Mouse (Mus musculus): Measurements from ENCODE around the gene Tcerg1l. TPM values are rescaled to one million over a fixed set of nuclear protein-coding genes. Genes with fewer than 3 reads are reported as not detected.

The Tcerg1l gene
- not detected in 2 replicates for polyA plus RNA-seq (2012)

- Histone ChIP-seq H3K4me1 (ENCODE audit: control insufficient read depth) (no peaks in the 10 kb centered on the region), H3K27me3 (ENCODE audit: control insufficient read depth) (peaks cover 32% of the 10 kb centered on the region), H3K36me3 (ENCODE audit: control insufficient read depth) (no peaks in the 10 kb centered on the region), H3K9me3 (ENCODE audit: control insufficient read depth, low read length) (no peaks in the 10 kb centered on the region), H3K4me3 (replicated peaks) (no peak within 1 kb of the TSS)
- TF ChIP-seq GATA1 (IDR thresholded peaks at IDR 0.05; ENCODE audit: low read length), result no peak
- no peak for TF ChIP-seq TAL1 (IDR thresholded peaks at IDR 0.05; ENCODE audit: low read length)
Observed at GRCm38 (mm10) chr7:138397485-138398181, at the start of gene Tcerg1l. Gene Tcerg1l (minus strand): TSS chr7:138397730.

- no peak for TF ChIP-seq GATA1 (IDR thresholded peaks at IDR 0.05; ENCODE audit: low read length)
- TF ChIP-seq TAL1 (IDR thresholded peaks at IDR 0.05; ENCODE audit: low read length), result no peak
- H3K27me3 ChIP-seq (ENCODE audit: control insufficient read depth), result no peaks in the 10 kb centered on the region
- H3K4me3 ChIP-seq (replicated peaks), result no peak overlapping the region
- H3K36me3 ChIP-seq (ENCODE audit: control insufficient read depth), result no peaks in the 10 kb centered on the region
- no peaks in the 10 kb centered on the region for H3K4me1 ChIP-seq (ENCODE audit: control insufficient read depth)
- H3K9me3 ChIP-seq (ENCODE audit: control insufficient read depth, low read length), result peaks cover 3% of the 10 kb centered on the region; the same call in 1 of the 2 replicates
Observed at GRCm38 (mm10) chr7:138442096-138442495, 44.6 kb upstream of the Tcerg1l start.

- Histone ChIP-seq H3K4me3 (replicated peaks) (no peak overlapping the region), H3K4me1 (ENCODE audit: control insufficient read depth) (no peaks in the 10 kb centered on the region), H3K27me3 (ENCODE audit: control insufficient read depth) (no peaks in the 10 kb centered on the region), H3K36me3 (ENCODE audit: control insufficient read depth) (no peaks in the 10 kb centered on the region), H3K9me3 (ENCODE audit: control insufficient read depth, low read length) (no peaks in the 10 kb centered on the region; the same call in 1 of the 2 replicates)
- no peak for TF ChIP-seq GATA1 (IDR thresholded peaks at IDR 0.05; ENCODE audit: low read length)
Observed at GRCm38 (mm10) chr7:138432541-138432940, 35.0 kb upstream of the Tcerg1l start.

- Histone ChIP-seq H3K4me1 (ENCODE audit: control insufficient read depth) (no peaks in the 10 kb centered on the region), H3K9me3 (ENCODE audit: control insufficient read depth, low read length) (no peaks in the 10 kb centered on the region; the same call in 1 of the 2 replicates), H3K27me3 (ENCODE audit: control insufficient read depth) (no peaks in the 10 kb centered on the region), H3K4me3 (replicated peaks) (no peak overlapping the region), H3K36me3 (ENCODE audit: control insufficient read depth) (no peaks in the 10 kb centered on the region)
- no peak for TF ChIP-seq GATA1 (IDR thresholded peaks at IDR 0.05; ENCODE audit: low read length)
Observed at GRCm38 (mm10) chr7:138431456-138431855, 33.9 kb upstream of the Tcerg1l start.

- no peaks in the 10 kb centered on the region for H3K27me3 ChIP-seq (ENCODE audit: control insufficient read depth)
- no peak for TF ChIP-seq GATA1 (IDR thresholded peaks at IDR 0.05; ENCODE audit: low read length)
- no peak for TF ChIP-seq TAL1 (IDR thresholded peaks at IDR 0.05; ENCODE audit: low read length)
- no peaks in the 10 kb centered on the region for H3K4me1 ChIP-seq (ENCODE audit: control insufficient read depth)
- no peaks in the 10 kb centered on the region; the same call in 1 of the 2 replicates for H3K9me3 ChIP-seq (ENCODE audit: control insufficient read depth, low read length)
- no peaks in the 10 kb centered on the region for H3K36me3 ChIP-seq (ENCODE audit: control insufficient read depth)
- no peak overlapping the region for H3K4me3 ChIP-seq (replicated peaks)
Observed at GRCm38 (mm10) chr7:138429916-138430315, 32.4 kb upstream of the Tcerg1l start.

GRCm38 (mm10) chr7:138428826-138429225, 31.3 kb upstream of the Tcerg1l start:
- Histone ChIP-seq H3K9me3 (ENCODE audit: control insufficient read depth, low read length) (no peaks in the 10 kb centered on the region), H3K4me1 (ENCODE audit: control insufficient read depth) (no peaks in the 10 kb centered on the region), H3K36me3 (ENCODE audit: control insufficient read depth) (no peaks in the 10 kb centered on the region), H3K27me3 (ENCODE audit: control insufficient read depth) (no peaks in the 10 kb centered on the region), H3K4me3 (replicated peaks) (no peak overlapping the region)
- TF ChIP-seq GATA1 (IDR thresholded peaks at IDR 0.05; ENCODE audit: low read length) (no peak), TAL1 (IDR thresholded peaks at IDR 0.05; ENCODE audit: low read length) (no peak)

GRCm38 (mm10) chr7:138427441-138427840, 29.9 kb upstream of the Tcerg1l start:
- TF ChIP-seq GATA1 (IDR thresholded peaks at IDR 0.05; ENCODE audit: low read length) (no peak), TAL1 (IDR thresholded peaks at IDR 0.05; ENCODE audit: low read length) (no peak)

GRCm38 (mm10) chr7:138413496-138413895, 16.0 kb upstream of the Tcerg1l start:
- Histone ChIP-seq H3K36me3 (ENCODE audit: control insufficient read depth) (no peaks in the 10 kb centered on the region), H3K4me1 (ENCODE audit: control insufficient read depth) (no peaks in the 10 kb centered on the region), H3K4me3 (replicated peaks) (no peak overlapping the region), H3K27me3 (ENCODE audit: control insufficient read depth) (no peaks in the 10 kb centered on the region), H3K9me3 (ENCODE audit: control insufficient read depth, low read length) (no peaks in the 10 kb centered on the region)
- TF ChIP-seq TAL1 (IDR thresholded peaks at IDR 0.05; ENCODE audit: low read length), result no peak
- TF ChIP-seq GATA1 (IDR thresholded peaks at IDR 0.05; ENCODE audit: low read length), result no peak

More at GRCm38 (mm10) chr7:138427441-138427840, 29.9 kb upstream of the Tcerg1l start:
- no peaks in the 10 kb centered on the region for H3K9me3 ChIP-seq (ENCODE audit: control insufficient read depth, low read length)
- H3K4me3 ChIP-seq (replicated peaks), result no peak overlapping the region
- H3K36me3 ChIP-seq (ENCODE audit: control insufficient read depth), result no peaks in the 10 kb centered on the region
- no peaks in the 10 kb centered on the region for H3K4me1 ChIP-seq (ENCODE audit: control insufficient read depth)
- H3K27me3 ChIP-seq (ENCODE audit: control insufficient read depth), result no peaks in the 10 kb centered on the region

- Histone ChIP-seq H3K9me3 (ENCODE audit: control insufficient read depth, low read length) (no peaks in the 10 kb centered on the region), H3K4me3 (replicated peaks) (no peak overlapping the region), H3K27me3 (ENCODE audit: control insufficient read depth) (peaks cover 27% of the 10 kb centered on the region), H3K36me3 (ENCODE audit: control insufficient read depth) (no peaks in the 10 kb centered on the region), H3K4me1 (ENCODE audit: control insufficient read depth) (no peaks in the 10 kb centered on the region)
- TF ChIP-seq GATA1 (IDR thresholded peaks at IDR 0.05; ENCODE audit: low read length), result no peak
- no peak for TF ChIP-seq TAL1 (IDR thresholded peaks at IDR 0.05; ENCODE audit: low read length)
Observed at GRCm38 (mm10) chr7:138401641-138402040, 4.1 kb upstream of the Tcerg1l start.
